Mouse (Mus musculus) megakaryocyte-erythroid progenitor cell, adult 5-6 weeks (primary cell): ENCODE measurements around the gene Gm10337. TPM values are rescaled to one million over a fixed set of nuclear protein-coding genes. Genes with fewer than 3 reads are reported as not detected.

Experiments used
- ATAC-seq: replicated peaks from 2 replicates; pipeline ENCODE4 v1.8.0; 2016; ENCODE audit warnings: mild to moderate bottlenecking, inconsistent platforms; ENCODE audit not compliant: severe bottlenecking, poor library complexity, low FRiP score, low TSS enrichment
- total RNA-seq, 2 experiments: library from RNA; stranded (forward) in 1 of 2; stranded (reverse) in 1 of 2; fragments of 200-1000, 215-1000 nt in 1 of 2; fragments of >200 nt in 1 of 2; fragmentation: Nextera tagmentation in 1 of 2; gene quantifications; 2 replicates each; pipeline ENCODE4 v1.2.3; 2014 to 2017

The Gm10337 gene
- total RNA-seq (2014; fragmentation: Nextera tagmentation) (not detected in 2 replicates), total RNA-seq (2017) (not detected in 2 replicates)

DNA sequence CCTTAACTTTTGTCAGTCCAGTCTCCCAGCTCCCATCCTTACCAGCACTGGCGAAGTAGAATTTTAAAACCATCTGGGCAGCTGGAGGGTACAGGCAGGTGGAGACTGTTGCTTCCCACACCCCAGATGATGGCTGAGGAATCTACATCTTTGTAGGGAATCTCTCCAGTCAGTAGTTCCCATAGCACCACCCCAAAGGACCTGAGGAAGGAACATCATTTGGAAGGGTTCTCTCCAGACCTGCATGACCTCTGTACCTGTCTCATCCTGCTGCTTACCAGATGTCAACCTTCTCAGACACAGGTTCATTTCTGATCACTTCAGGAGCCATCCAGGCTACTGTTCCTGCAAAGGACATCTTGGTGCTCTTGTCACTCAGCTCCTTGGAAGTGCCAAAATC is at the start of gene Gm10337:
Gene Gm10337 (plus strand): TSS at position 276 of the 400 bp plus-strand sequence.
- no peak for ATAC-seq

DNA sequence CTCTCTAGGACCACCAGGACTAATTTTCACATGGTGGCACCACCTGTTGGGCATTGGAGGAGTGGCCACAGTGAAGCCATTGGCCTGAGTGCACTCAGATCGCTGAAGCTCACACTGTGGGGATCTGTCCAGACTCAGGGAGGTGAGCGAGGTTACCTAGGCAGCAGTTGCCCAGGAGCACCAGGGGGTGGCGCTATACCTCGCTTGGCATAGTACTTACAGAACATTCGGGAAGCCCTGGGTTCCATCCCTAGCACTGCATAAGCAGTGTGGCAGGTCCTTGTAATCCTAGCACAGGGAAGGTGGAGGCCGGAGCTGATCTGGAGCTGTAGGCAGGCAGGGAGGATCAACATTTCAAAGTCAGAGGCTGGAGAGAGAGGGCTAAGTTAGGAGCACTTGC is 47.5 kb upstream of the Gm10337 start:
- ATAC-seq: peak; percentile 33; the same call in 1 of the 2 replicates

- ATAC-seq: peak; percentile 62
These were observed 45.3 kb upstream of the Gm10337 start for GRCm38 (mm10) chr15:102458050-102458736.

DNA sequence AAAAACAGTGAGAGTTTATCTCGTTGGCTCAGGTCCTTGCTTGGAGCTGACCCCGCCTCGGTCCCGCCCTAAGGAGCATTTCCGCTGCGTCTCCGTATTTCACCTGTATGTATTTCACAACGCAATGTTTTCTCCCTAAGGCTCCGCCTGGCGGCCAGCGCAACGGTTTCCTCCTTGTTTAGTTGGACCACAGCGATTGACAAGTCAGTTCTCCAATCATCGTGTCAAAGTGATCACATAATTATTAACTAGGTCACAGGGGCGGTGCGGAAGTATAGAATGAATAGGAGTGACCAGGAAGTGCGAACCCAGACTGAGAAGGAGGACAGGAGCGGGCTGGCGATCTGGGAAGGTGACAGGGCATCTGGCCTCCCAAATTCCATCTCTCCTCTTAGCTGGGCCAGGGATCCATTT is 44.6 kb upstream of the Gm10337 start, which contains the start of gene Prr13:
Gene Prr13 (plus strand): TSS at position 125 of the 414 bp plus-strand sequence.
- peak; percentile 89 for ATAC-seq

- no peak for ATAC-seq
These were observed 44.1 kb upstream of the Gm10337 start for GRCm38 (mm10) chr15:102459381-102459780.

DNA sequence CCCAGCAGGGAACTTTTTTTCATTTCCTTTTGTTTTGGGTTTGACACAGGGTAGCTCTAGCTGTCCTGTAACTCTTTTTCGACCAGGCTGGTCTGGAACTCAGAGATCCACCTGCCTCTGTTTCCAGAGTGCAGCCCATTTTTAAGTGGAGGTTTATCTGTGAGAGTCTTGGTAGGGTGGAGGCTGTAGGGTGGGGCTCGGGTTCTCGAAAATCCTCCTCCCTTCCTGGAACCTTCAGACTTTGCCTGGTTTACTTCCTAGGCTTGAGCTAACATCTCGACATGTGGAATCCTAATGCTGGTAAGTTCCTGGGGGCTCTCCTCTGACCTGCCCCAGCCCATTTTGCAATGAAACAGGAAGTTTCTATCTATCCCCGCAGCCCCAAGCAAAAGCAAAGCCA is 43.7 kb upstream of the Gm10337 start:
- no peak for ATAC-seq

GRCm38 (mm10) chr15:102460409-102460808 is 43.1 kb upstream of the Gm10337 start:
- no peak for ATAC-seq

GRCm38 (mm10) chr15:102460971-102461370 is 42.6 kb upstream of the Gm10337 start:
- ATAC-seq: no peak

- ATAC-seq: no peak
These were observed 42.0 kb upstream of the Gm10337 start for GRCm38 (mm10) chr15:102461430-102462075.

DNA sequence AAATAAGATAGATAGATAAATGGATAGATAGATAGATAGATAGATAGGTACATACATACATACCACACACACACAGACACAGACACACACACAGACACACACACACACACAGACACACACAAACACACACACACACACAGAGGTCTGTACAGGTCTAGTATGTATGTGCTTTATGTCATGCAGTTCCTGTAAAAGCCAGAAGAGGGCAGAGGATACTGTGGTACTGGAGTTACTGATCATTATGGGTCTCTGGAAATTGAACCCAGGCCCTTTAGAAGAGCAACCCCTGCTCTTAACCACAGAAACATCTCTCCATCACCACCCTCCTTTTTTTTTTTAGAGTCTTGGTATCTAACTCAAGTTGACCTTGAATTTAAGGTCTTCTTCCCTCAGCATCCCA is 39.9 kb upstream of the Gm10337 start:
- ATAC-seq: 0 out of 2 replicates have a peak, but pooled peaks have one; percentile 35

GRCm38 (mm10) chr15:102468675-102469370 is 34.7 kb upstream of the Gm10337 start:
- no peak for ATAC-seq

DNA sequence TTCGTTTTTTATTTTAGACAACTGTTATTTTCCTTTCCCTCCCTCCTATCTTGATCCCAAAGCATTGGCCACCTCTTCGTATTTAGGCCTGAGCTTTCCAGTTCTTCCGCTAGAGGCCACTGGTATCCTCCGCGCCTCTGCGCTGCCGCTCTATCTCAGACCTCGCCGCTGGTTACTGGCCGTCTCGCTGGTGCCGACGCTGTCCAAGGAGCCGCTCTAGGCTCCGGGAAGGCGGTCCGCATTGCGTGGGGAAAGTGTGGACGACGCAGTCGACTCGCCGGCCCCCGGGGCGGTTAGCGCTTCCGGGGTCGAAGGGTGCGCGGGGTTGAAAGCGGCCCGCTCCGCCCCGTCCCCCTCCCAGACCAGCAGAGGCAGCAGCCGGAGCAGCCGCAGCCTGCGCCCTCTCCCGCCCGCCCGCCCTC is 33.3 kb upstream of the Gm10337 start, which contains the start of gene Pcbp2:
Gene Pcbp2 (plus strand): TSS at position 357 of the 422 bp plus-strand sequence.
- peak; percentile 98 for ATAC-seq

DNA sequence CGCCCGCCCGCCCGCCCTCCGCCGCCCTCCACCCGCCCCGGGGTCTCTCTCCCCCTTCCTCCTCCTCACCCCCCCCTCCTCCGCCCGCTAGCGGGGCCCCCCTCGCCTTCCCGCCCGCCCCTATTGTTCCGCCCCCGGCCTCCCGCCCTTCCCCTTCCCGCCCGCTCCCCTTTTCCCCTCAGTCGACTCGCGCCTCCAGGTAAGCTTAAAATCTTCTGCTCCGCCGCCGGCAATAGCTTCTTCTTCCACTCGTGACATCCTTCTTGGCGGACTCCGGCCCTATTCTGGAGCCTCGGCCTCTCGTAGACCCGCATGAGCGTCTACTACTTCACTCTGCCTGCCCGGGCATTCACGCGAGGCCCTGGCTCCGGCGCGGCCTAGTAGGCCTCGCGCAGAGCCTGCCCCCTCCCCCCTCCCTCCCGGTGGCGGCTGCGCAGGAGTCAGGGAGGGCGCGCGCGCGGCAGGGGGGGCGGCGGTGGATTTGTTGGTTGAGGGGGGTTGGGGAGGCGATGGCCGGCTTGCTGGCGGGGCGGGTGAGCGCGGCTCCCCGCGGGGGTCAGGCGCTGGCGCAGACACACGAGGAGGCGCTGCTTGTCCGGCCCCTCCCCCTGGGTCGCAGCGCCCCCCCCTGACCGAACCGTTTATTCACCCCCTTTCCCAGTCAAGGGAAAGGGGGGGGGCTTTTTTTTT is 32.8 kb upstream of the Gm10337 start:
- peak; percentile 39 for ATAC-seq

DNA sequence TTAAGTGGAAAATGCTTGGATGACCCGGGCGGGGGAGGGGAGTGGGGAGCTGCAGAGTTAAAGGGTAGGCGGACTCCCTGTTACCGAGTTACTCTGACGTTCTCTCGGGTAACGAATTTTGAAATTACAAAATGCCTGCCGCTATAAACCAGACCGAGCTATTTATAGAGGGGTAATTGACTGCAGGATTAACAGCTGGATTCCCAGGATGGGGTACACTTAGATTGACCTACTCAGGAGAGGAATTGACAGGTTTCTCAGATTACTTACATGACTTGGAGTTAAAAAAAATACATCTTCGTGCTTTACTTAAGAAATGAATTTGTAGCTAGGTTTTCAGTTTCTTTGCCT is 32.3 kb upstream of the Gm10337 start:
- 0 out of 2 replicates have a peak, but pooled peaks have one; percentile 0 for ATAC-seq

DNA sequence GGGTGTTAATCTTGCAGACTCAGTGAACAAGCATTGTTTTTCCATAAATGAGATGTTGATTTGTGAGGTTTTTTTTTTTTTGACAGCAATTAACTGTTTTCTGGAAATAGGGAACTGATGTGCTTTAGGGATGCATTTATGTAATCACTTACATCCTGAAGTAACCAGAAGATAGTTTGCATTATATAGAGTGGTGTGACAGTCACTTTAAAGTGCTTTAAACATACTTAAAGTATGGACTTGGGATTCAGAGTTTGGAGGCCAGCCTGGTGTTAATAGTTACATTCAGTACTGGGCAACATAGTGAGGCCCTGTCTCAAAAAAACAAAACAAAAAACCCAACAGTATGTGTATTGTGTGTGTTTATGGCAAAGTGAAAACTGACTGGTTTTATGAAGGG is 31.8 kb upstream of the Gm10337 start:
- no peak for ATAC-seq

- no peak for ATAC-seq
These were observed 30.3 kb upstream of the Gm10337 start for GRCm38 (mm10) chr15:102473246-102473645.

GRCm38 (mm10) chr15:102474520-102474919 is 29.0 kb upstream of the Gm10337 start:
- ATAC-seq: no peak

DNA sequence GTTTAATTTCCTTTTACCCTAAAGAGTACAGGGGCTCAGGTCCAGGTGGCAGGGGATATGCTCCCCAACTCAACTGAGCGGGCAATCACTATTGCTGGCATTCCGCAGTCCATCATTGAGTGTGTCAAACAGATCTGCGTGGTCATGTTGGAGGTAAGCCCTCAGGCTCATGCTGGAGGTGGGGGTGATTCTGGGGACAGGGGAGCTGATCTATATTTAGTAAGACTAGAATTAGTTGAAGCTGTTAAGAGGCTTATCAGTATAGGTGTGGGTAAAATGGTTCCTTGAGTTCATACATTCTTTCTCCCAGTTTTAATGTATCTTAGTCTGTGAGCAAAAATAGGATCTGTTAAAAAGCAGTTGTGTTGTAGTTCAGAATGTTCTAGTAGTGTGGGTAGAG is 20.4 kb upstream of the Gm10337 start:
- no peak for ATAC-seq

GRCm38 (mm10) chr15:102485853-102486252 is 17.7 kb upstream of the Gm10337 start:
- no peak for ATAC-seq

DNA sequence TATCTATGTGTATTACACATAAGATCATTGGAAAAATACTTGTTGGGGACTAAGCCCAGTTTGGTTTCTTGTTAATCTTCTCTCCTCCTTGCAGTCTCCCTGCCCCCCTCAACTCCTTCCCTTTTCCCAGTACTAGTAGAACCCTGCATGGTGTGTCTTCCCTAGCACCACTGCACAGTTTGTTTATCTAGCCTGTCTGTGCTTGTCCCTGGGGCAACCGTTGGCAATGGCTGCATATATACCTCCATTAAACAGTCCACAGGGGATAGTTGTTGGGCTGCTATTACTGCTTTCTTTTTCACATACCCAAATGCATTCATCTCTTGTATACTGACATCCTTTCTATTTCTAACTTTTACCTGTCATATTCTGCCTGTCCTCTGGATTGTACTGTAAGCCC is 15.9 kb upstream of the Gm10337 start:
- ATAC-seq: no peak
